Mouse (Mus musculus) limb, embryonic 10.5 days (tissue): ENCODE data around the gene Ubl7. TPM values are rescaled to one million over a fixed set of nuclear protein-coding genes. Genes with fewer than 3 reads are reported as not detected.

Experiments used
- DNase-seq: peaks from one replicate; pipeline ENCODE4 v3.0.0-alpha.2; 2017; ENCODE audit warnings: low spot score
- H3K27ac ChIP-seq: fragments of 300-500 bp; sonication (generic); 2 replicates; pipeline ENCODE4 v1.5.1; 2016; ENCODE audit warnings: mild to moderate bottlenecking
- H3K27me3 ChIP-seq: fragments of 300-500 bp; sonication (generic); 2 replicates; pipeline ENCODE4 v1.6.1; 2016; ENCODE audit warnings: low read depth, mild to moderate bottlenecking; ENCODE audit not compliant: poor library complexity, severe bottlenecking
- H3K36me3 ChIP-seq: fragments of 300-500 bp; sonication (generic); 2 replicates; pipeline ENCODE4 v1.6.1; 2016; ENCODE audit warnings: mild to moderate bottlenecking, moderate library complexity
- H3K4me1 ChIP-seq: fragments of 300-500 bp; sonication (generic); 2 replicates; pipeline ENCODE4 v1.6.1; 2016
- H3K4me3 ChIP-seq: fragments of 300-500 bp; sonication (generic); 2 replicates; pipeline ENCODE4 v1.5.1; 2016; ENCODE audit warnings: mild to moderate bottlenecking, moderate library complexity
- H3K9me3 ChIP-seq: fragments of 300-500 bp; sonication (generic); replicated peaks from 2 replicates; pipeline ENCODE4 v1.6.1; 2016; ENCODE audit warnings: mild to moderate bottlenecking
- WGBS: fragments of 180-500 bp; shearing (Covaris S2); methylation state at CpG from one replicate; pipeline ENCODE4 v1.1.7; 2016; 5-methylcytosine and 5-hydroxymethylcytosine counted together
- polyA plus RNA-seq: library from polyadenylated mRNA; unstranded; fragments of >200 nt; fragmentation: Nextera tagmentation; extraction: Ambion mirVana; gene quantifications from 2 replicates; pipeline ENCODE4 v1.2.1, GENCODE M21; 2016

Gene Ubl7
- polyA plus RNA-seq, 1 experiment from 2014 or later, result 130 TPM

GRCm38 (mm10) chr9:57883413-57883812, 27.4 kb upstream of the Ubl7 start:
- 0 out of 2 replicates have a peak, but pooled peaks cover 4% of the 10 kb centered on the region for H3K4me1 ChIP-seq
- no peak overlapping the region for H3K27ac ChIP-seq
- no peaks in the 10 kb centered on the region for H3K36me3 ChIP-seq
- H3K4me3 ChIP-seq, result no peak overlapping the region
- H3K9me3 ChIP-seq, result no peaks in the 10 kb centered on the region
- WGBS, result 72% methylated on average over 1 of the region's 1 CpGs
- DNase-seq, result no peak
- no peaks in the 10 kb centered on the region for H3K27me3 ChIP-seq

GRCm38 (mm10) chr9:57888119-57888518, 22.7 kb upstream of the Ubl7 start:
- 89% methylated on average over 6 of the region's 6 CpGs for WGBS
- no peak overlapping the region for H3K4me3 ChIP-seq
- H3K9me3 ChIP-seq, result no peaks in the 10 kb centered on the region
- 0 out of 2 replicates have a peak, but pooled peaks cover 4% of the 10 kb centered on the region for H3K27me3 ChIP-seq
- no peak for DNase-seq
- H3K4me1 ChIP-seq, result no peaks in the 10 kb centered on the region
- H3K36me3 ChIP-seq, result no peaks in the 10 kb centered on the region
- H3K27ac ChIP-seq, result no peak overlapping the region

DNA sequence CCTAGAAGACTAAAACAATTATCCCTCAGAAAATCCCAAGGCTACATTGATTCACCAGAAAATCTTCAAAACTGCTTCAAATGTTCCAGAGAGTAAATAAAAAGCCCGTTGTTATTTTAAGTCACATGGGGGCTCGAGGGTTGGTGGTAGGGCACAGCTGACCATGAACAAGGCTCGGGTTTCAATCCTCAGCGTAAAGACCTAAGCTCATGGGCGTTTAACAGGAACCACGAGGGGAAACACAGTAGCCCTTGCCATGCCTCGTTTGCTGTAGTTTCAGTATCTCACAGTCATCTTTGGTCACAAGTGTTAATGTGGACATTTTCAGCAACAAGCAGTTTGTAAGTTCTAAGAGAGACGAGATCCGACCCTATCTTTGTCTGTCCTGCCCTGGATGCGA, 10.3 kb upstream of the Ubl7 start:
- no peaks in the 10 kb centered on the region for H3K27me3 ChIP-seq
- no peak for DNase-seq
- WGBS, result 53% methylated on average over 10 of the region's 10 CpGs

DNA sequence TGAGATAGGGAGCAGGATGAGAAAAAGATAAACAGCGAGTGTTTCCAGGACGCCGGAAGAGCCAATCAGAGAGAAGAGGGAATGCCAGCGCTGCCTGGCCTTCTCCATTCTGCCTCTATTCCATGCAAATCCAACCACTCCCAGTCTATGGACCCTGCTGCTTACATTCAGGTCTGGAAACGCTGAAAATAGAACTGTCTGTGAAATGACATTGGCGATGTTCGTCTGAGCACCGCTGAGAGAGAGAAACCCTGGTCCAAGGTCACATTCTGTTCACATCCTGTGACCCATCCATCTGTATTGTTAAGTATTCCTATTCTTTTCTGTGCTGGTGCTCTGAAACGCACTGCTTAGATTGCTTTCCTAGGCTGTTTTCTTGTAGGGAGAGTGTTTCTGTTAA, 9.6 kb upstream of the Ubl7 start:
- Histone ChIP-seq H3K36me3 (no peaks in the 10 kb centered on the region), H3K27ac (no peak overlapping the region), H3K4me1 (peaks cover 11% of the 10 kb centered on the region; the same call in 1 of the 2 replicates), H3K9me3 (no peaks in the 10 kb centered on the region), H3K27me3 (no peaks in the 10 kb centered on the region), H3K4me3 (no peak overlapping the region)
- no peak for DNase-seq
- WGBS, result 49% methylated on average over 9 of the region's 9 CpGs

More for the DNA sequence above, 10.3 kb upstream of the Ubl7 start:
- Histone ChIP-seq H3K4me1 (peaks cover 11% of the 10 kb centered on the region; the same call in 1 of the 2 replicates), H3K27ac (no peak overlapping the region), H3K4me3 (no peak overlapping the region), H3K9me3 (no peaks in the 10 kb centered on the region), H3K36me3 (no peaks in the 10 kb centered on the region)

- H3K4me1 ChIP-seq, result peaks cover 11% of the 10 kb centered on the region; the same call in 1 of the 2 replicates
These were observed 9.2 kb upstream of the Ubl7 start for GRCm38 (mm10) chr9:57901601-57902000.

GRCm38 (mm10) chr9:57902132-57902531, 8.6 kb upstream of the Ubl7 start:
- H3K27me3 ChIP-seq, result no peaks in the 10 kb centered on the region
- H3K4me3 ChIP-seq, result no peak overlapping the region
- no peak overlapping the region for H3K27ac ChIP-seq
- WGBS, result 76% methylated on average over 4 of the region's 4 CpGs
- no peaks in the 10 kb centered on the region for H3K36me3 ChIP-seq
- peaks cover 11% of the 10 kb centered on the region; the same call in 1 of the 2 replicates for H3K4me1 ChIP-seq
- no peaks in the 10 kb centered on the region for H3K9me3 ChIP-seq
- no peak for DNase-seq

More at GRCm38 (mm10) chr9:57901601-57902000, 9.2 kb upstream of the Ubl7 start:
- WGBS, result 86% methylated on average over 3 of the region's 3 CpGs
- Histone ChIP-seq H3K4me3 (no peak overlapping the region), H3K27me3 (no peaks in the 10 kb centered on the region), H3K36me3 (no peaks in the 10 kb centered on the region), H3K27ac (no peak overlapping the region), H3K9me3 (no peaks in the 10 kb centered on the region)
- no peak for DNase-seq

- Histone ChIP-seq H3K36me3 (no peaks in the 10 kb centered on the region), H3K4me1 (peaks cover 11% of the 10 kb centered on the region; the same call in 1 of the 2 replicates), H3K27me3 (no peaks in the 10 kb centered on the region), H3K9me3 (no peaks in the 10 kb centered on the region), H3K4me3 (no peak overlapping the region), H3K27ac (no peak overlapping the region)
- no peak for DNase-seq
- 79% methylated on average over 8 of the region's 8 CpGs for WGBS
These were observed 7.1 kb upstream of the Ubl7 start for GRCm38 (mm10) chr9:57903589-57904249.

DNA sequence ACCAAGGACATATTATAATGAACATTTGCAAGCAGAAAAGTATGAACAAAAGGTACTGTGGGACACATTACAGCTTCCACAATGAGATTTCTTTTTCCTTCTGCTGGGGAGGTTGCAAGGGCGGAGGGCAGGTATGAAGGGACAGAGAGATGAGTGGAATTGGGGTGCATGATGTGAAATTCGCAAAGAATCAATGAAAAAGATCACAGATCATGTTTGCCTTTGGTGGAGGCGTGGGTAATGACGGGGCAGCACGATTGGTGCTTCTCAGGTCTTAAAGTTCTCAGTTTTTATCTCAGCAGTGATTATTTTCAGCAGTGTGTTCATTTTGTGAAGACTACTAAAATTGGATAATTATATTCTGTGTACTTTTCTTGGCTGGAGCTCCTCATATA, 6.5 kb upstream of the Ubl7 start:
- H3K36me3 ChIP-seq, result no peaks in the 10 kb centered on the region
- DNase-seq, result no peak
- H3K4me1 ChIP-seq, result peaks cover 11% of the 10 kb centered on the region; the same call in 1 of the 2 replicates
- H3K4me3 ChIP-seq, result no peak overlapping the region
- no peaks in the 10 kb centered on the region for H3K9me3 ChIP-seq
- 93% methylated on average over 5 of the region's 5 CpGs for WGBS
- H3K27ac ChIP-seq, result no peak overlapping the region
- no peaks in the 10 kb centered on the region for H3K27me3 ChIP-seq

GRCm38 (mm10) chr9:57907206-57907605, 3.6 kb upstream of the Ubl7 start:
- no peak for DNase-seq
- no peak overlapping the region for H3K4me3 ChIP-seq
- no peaks in the 10 kb centered on the region for H3K36me3 ChIP-seq
- H3K4me1 ChIP-seq, result peaks cover 12% of the 10 kb centered on the region
- no peaks in the 10 kb centered on the region for H3K9me3 ChIP-seq
- no peak overlapping the region for H3K27ac ChIP-seq
- WGBS, result 83% methylated on average over 6 of the region's 6 CpGs
- no peaks in the 10 kb centered on the region for H3K27me3 ChIP-seq

DNA sequence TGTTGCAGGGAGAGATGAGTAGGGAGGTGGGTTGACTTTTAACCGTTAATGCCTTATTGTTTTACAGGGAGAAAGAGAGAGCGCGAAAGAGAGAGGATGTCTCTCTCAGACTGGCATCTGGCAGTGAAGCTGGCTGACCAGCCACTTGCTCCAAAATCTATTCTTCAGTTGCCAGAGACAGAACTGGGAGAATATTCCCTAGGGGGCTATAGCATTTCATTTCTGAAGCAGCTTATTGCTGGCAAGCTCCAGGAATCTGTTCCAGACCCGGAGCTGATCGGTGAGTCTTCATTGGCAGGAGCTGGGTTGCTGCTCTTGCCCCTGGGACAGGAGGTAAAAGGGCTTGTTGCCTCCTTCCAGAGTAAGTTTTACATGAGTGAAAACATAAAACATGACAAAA, 1.8 kb downstream of the Ubl7 start:
- Histone ChIP-seq H3K27ac (no peak overlapping the region), H3K27me3 (no peaks in the 10 kb centered on the region), H3K4me3 (no peak overlapping the region), H3K36me3 (peaks cover 22% of the 10 kb centered on the region), H3K4me1 (peaks cover 12% of the 10 kb centered on the region), H3K9me3 (no peaks in the 10 kb centered on the region)
- 92% methylated on average over 5 of the region's 5 CpGs for WGBS
- DNase-seq, result no peak

- no peak overlapping the region for H3K27ac ChIP-seq
- H3K4me3 ChIP-seq, result no peak overlapping the region
- no peaks in the 10 kb centered on the region for H3K9me3 ChIP-seq
- no peaks in the 10 kb centered on the region for H3K4me1 ChIP-seq
- DNase-seq, result no peak
- 95% methylated on average over 9 of the region's 9 CpGs for WGBS
- peaks cover 79% of the 10 kb centered on the region for H3K36me3 ChIP-seq
- H3K27me3 ChIP-seq, result no peaks in the 10 kb centered on the region
These were observed 10.8 kb downstream of the Ubl7 start for GRCm38 (mm10) chr9:57921491-57922060.

GRCm38 (mm10) chr9:57922381-57922780, 11.6 kb downstream of the Ubl7 start:
- H3K9me3 ChIP-seq, result no peaks in the 10 kb centered on the region
- no peaks in the 10 kb centered on the region for H3K4me1 ChIP-seq
- no peak overlapping the region for H3K27ac ChIP-seq
- no peaks in the 10 kb centered on the region for H3K27me3 ChIP-seq
- 94% methylated on average over 5 of the region's 5 CpGs for WGBS
- peaks cover 86% of the 10 kb centered on the region for H3K36me3 ChIP-seq
- DNase-seq, result no peak
- no peak overlapping the region for H3K4me3 ChIP-seq

GRCm38 (mm10) chr9:57923046-57923445, 12.3 kb downstream of the Ubl7 start:
- Histone ChIP-seq H3K4me1 (no peaks in the 10 kb centered on the region), H3K27ac (no peak overlapping the region), H3K4me3 (no peak overlapping the region), H3K36me3 (peaks cover 88% of the 10 kb centered on the region), H3K27me3 (no peaks in the 10 kb centered on the region), H3K9me3 (no peaks in the 10 kb centered on the region)
- WGBS, result 97% methylated on average over 3 of the region's 3 CpGs
- DNase-seq, result no peak
